Mouse (Mus musculus) embryonic facial prominence, embryonic 11.5 days (tissue): ENCODE results near the gene Cops3. TPM values are rescaled to one million over a fixed set of nuclear protein-coding genes. Genes with fewer than 3 reads are reported as not detected.
A peak's percentile ranks its signal among the peaks of the same experiment; 100 is the strongest.

ENCODE experiments used
- ATAC-seq: fragments of 200-750 bp; cut with Nextera tagmentation; replicated peaks from 2 replicates; pipeline ENCODE4 v1.8.0; 2017; ENCODE audit warnings: low read depth; ENCODE audit not compliant: insufficient number of reproducible peaks, low FRiP score, low TSS enrichment
- DNase-seq: peaks from one replicate; pipeline ENCODE4 v3.0.0-alpha.2; 2015; ENCODE audit warnings: low spot score
- H3K27ac ChIP-seq: fragments of 300-500 bp; sonication (generic); replicated peaks from 2 replicates; pipeline ENCODE4 v1.5.1; 2014; ENCODE audit warnings: mild to moderate bottlenecking, low read depth, low read length, control low read depth
- H3K27me3 ChIP-seq: fragments of 300-500 bp; sonication (generic); 2 replicates; pipeline ENCODE4 v1.6.1; 2014; ENCODE audit warnings: mild to moderate bottlenecking, low read length, moderate library complexity, mixed read lengths; ENCODE audit not compliant: control insufficient read depth, insufficient read depth
- H3K36me3 ChIP-seq: fragments of 300-500 bp; sonication (generic); replicated peaks from 2 replicates; pipeline ENCODE4 v1.6.1; 2014; ENCODE audit warnings: low read depth, mild to moderate bottlenecking, low read length, moderate library complexity, mixed read lengths; ENCODE audit not compliant: control insufficient read depth, insufficient read depth
- H3K4me1 ChIP-seq: fragments of 300-500 bp; sonication (generic); 2 replicates; pipeline ENCODE4 v1.6.1; 2014; ENCODE audit warnings: low read length, mixed read lengths; ENCODE audit not compliant: control insufficient read depth, insufficient read depth
- H3K4me2 ChIP-seq: fragments of 300-500 bp; sonication (generic); 2 replicates; pipeline ENCODE4 v1.6.1; 2014; ENCODE audit warnings: low read depth, mild to moderate bottlenecking, control low read depth, low read length, moderate library complexity
- H3K4me3 ChIP-seq: fragments of 300-500 bp; sonication (generic); 2 replicates; pipeline ENCODE4 v1.5.1; 2014; ENCODE audit warnings: low read depth, low read length, control low read depth
- H3K9ac ChIP-seq: fragments of 300-500 bp; sonication (generic); replicated peaks from 2 replicates; pipeline ENCODE4 v1.6.1; 2014; ENCODE audit warnings: mild to moderate bottlenecking, control low read depth, low read length
- H3K9me3 ChIP-seq: fragments of 300-500 bp; sonication (generic); replicated peaks from 2 replicates; pipeline ENCODE4 v1.6.1; 2016; ENCODE audit warnings: mild to moderate bottlenecking, low read length, inconsistent platforms, mixed read lengths; ENCODE audit not compliant: control insufficient read depth
- WGBS: fragments of 180-500 bp; shearing (Covaris S2); extraction: QIAGEN DNeasy Blood & Tissue Kit; methylation state at CpG from one replicate; pipeline ENCODE4 v1.1.7; 2014; 5-methylcytosine and 5-hydroxymethylcytosine counted together
- polyA plus RNA-seq: library from polyadenylated mRNA; unstranded; fragments of >200 nt; fragmentation: Nextera tagmentation; extraction: Ambion mirVana; gene quantifications from 2 replicates; pipeline ENCODE4 v1.2.1, GENCODE M21; 2014

The Cops3 gene
- polyA plus RNA-seq, 1 experiment from 2014 or later = 239 TPM

GRCm38 (mm10) chr11:59801881-59802280, 37.8 kb downstream of the Cops3 start:
- ATAC-seq (no peak), DNase-seq (no peak)
- Histone ChIP-seq H3K9ac (no peak overlapping the region), H3K4me2 (no peak overlapping the region), H3K9me3 (no peaks in the 10 kb centered on the region), H3K4me3 (no peak overlapping the region), H3K27ac (no peak overlapping the region), H3K27me3 (no peaks in the 10 kb centered on the region), H3K4me1 (no peaks in the 10 kb centered on the region), H3K36me3 (peaks cover 20% of the 10 kb centered on the region)
- WGBS = 96% methylated on average over 8 of the region's 8 CpGs

DNA sequence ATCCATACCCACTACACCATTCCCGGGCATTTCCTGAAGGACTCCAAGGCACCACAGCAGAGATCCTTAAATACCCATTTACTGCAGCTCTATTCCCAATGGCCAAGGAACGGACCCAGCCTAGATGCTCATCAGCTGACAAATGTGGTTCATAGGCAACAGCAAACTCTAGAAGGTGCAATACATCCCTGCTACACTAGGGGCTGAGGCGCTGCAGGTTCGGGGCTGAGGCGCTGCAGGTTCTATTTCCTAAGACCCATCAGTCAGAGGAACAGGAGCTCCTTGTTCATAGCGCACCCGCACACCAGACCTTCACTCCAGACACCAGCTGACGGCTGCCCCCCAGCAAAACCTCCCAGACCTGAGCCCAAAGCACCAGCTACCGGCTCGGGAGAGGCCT, 39.2 kb downstream of the Cops3 start:
- 93% methylated on average over 10 of the region's 10 CpGs for WGBS
- Histone ChIP-seq H3K27ac (no peak overlapping the region), H3K4me1 (no peaks in the 10 kb centered on the region), H3K4me2 (no peak overlapping the region), H3K4me3 (no peak overlapping the region), H3K9ac (no peak overlapping the region), H3K36me3 (peaks cover 20% of the 10 kb centered on the region), H3K9me3 (no peaks in the 10 kb centered on the region), H3K27me3 (no peaks in the 10 kb centered on the region)
- DNase-seq = no peak
- ATAC-seq = no peak

- no peak overlapping the region for H3K4me3 ChIP-seq
- WGBS = 91% methylated on average over 6 of the region's 6 CpGs
- no peak overlapping the region for H3K27ac ChIP-seq
- H3K4me1 ChIP-seq = no peaks in the 10 kb centered on the region
- no peak overlapping the region for H3K4me2 ChIP-seq
- H3K36me3 ChIP-seq = peaks cover 10% of the 10 kb centered on the region
- H3K9ac ChIP-seq = no peak overlapping the region
- ATAC-seq (no peak), DNase-seq (no peak)
- no peaks in the 10 kb centered on the region for H3K9me3 ChIP-seq
- no peaks in the 10 kb centered on the region for H3K27me3 ChIP-seq
Observed at GRCm38 (mm10) chr11:59793390-59793789, 46.2 kb downstream of the Cops3 start.

DNA sequence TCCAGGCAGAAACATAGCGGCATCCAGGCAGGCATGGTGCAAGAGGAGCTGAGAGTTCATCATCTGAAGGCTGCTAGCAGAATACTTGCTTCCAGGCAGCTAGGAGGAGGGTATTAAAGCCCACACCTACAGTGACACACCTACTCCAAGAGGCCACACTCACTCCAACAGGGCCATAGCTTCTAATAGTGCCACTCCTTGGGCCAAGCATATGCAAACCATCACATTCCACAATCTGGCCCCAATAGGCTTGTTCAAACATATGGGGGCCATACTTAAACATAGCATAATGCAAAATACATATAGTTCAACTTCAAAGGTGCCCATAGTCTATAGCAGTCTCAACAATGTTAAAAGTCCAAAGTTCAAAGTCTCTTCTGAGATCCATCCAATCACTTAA, 50.3 kb downstream of the Cops3 start:
- H3K27ac ChIP-seq = no peak overlapping the region
- H3K9me3 ChIP-seq = no peaks in the 10 kb centered on the region
- H3K4me3 ChIP-seq = no peak overlapping the region
- ATAC-seq (no peak), DNase-seq (no peak)
- 95% methylated on average over 1 of the region's 1 CpGs for WGBS
- H3K36me3 ChIP-seq = peaks cover 6% of the 10 kb centered on the region
- H3K4me1 ChIP-seq = no peaks in the 10 kb centered on the region
- H3K27me3 ChIP-seq = no peaks in the 10 kb centered on the region
- no peak overlapping the region for H3K4me2 ChIP-seq
- H3K9ac ChIP-seq = no peak overlapping the region

GRCm38 (mm10) chr11:59787199-59787781, 52.3 kb downstream of the Cops3 start, which contains the start of gene Pld6:
Gene Pld6 (minus strand): TSS chr11:59787645.
- DNase-seq (peak; percentile 78), ATAC-seq (peak; percentile 69; the same call in 1 of the 2 replicates)
- Histone ChIP-seq H3K27me3 (no peaks in the 10 kb centered on the region), H3K27ac (no peak within 1 kb of the TSS), H3K9me3 (no peaks in the 10 kb centered on the region), H3K36me3 (peaks cover 4% of the 10 kb centered on the region), H3K4me2 (peak within 1 kb of the TSS; percentile 90), H3K4me3 (peak within 1 kb of the TSS; percentile 43), H3K9ac (peak within 1 kb of the TSS; percentile 57), H3K4me1 (no peaks in the 10 kb centered on the region)
- WGBS = under 1% methylated on average over 41 of the region's 51 CpGs

DNA sequence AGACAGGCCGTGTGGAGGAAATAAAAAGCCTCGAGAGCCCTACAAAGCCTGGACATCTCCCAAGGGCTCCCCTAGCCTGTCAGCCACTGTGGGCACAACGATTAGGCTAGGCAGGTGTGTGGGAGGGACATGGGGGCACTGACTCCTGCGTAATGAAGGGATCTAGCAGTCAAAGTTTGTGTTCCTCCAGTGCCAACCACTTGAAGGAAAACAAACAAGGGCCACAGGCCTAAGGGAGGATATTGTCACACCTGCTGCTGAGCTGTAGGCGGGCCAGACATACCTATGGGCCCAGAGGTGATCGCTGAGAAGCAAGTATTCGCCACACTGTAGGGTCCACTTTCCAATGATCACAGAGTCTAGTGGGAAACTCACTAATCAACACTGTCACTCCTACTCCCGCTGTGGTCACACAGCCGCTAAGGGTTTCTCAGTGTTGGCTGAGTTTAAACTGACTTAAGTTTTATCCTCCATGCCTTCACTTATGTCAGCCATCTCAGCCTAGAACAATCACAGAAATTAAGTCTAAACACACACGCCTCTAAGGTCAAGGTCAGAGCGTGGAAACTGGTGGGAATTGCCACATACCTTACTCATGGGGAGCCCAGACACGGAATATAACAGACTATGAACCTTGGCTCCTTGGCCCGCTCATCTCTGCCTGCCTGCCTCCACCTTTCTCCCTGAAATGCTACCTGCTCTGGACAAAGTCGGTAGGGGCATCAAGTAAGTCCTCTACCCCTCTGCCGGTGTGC, 53.0 kb downstream of the Cops3 start:
- H3K4me3 ChIP-seq = peak overlapping the region; percentile 43
- 51% methylated on average over 15 of the region's 15 CpGs for WGBS
- H3K27me3 ChIP-seq = no peaks in the 10 kb centered on the region
- DNase-seq = no peak
- no peak for ATAC-seq
- peak overlapping the region; percentile 90 for H3K4me2 ChIP-seq
- H3K9ac ChIP-seq = peak overlapping the region; percentile 57
- H3K4me1 ChIP-seq = no peaks in the 10 kb centered on the region
- H3K36me3 ChIP-seq = no peaks in the 10 kb centered on the region; the same call in 1 of the 2 replicates
- H3K27ac ChIP-seq = no peak overlapping the region
- H3K9me3 ChIP-seq = no peaks in the 10 kb centered on the region

DNA sequence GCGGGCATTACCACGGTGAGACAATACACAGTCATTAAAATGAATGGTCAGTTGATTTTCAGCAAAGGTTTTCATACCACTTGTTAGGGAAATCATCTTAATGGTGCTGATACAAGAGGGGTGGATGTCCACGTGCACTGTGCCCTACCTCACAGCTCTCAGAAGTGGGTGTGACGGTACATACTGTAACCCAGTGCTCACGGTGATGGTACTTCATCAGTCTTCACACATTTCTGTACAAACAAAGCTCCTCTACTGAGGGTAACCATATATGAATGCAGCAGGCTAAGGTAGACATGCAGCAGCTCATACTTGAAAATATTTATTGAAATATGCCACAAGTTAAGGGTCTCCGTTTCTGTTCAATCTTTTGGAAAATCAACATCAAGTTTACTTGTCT, 56.0 kb downstream of the Cops3 start:
- 90% methylated on average over 6 of the region's 6 CpGs for WGBS
- H3K27me3 ChIP-seq = no peaks in the 10 kb centered on the region
- ATAC-seq (no peak), DNase-seq (no peak)
- no peak overlapping the region for H3K9ac ChIP-seq
- H3K4me3 ChIP-seq = no peak overlapping the region
- H3K4me2 ChIP-seq = no peak overlapping the region
- H3K9me3 ChIP-seq = no peaks in the 10 kb centered on the region
- H3K4me1 ChIP-seq = no peaks in the 10 kb centered on the region
- H3K27ac ChIP-seq = no peak overlapping the region
- H3K36me3 ChIP-seq = no peaks in the 10 kb centered on the region

GRCm38 (mm10) chr11:59782091-59782590, 57.5 kb downstream of the Cops3 start:
- H3K4me3 ChIP-seq = no peak overlapping the region
- no peaks in the 10 kb centered on the region for H3K4me1 ChIP-seq
- no peaks in the 10 kb centered on the region for H3K36me3 ChIP-seq
- no peak overlapping the region for H3K4me2 ChIP-seq
- H3K27me3 ChIP-seq = no peaks in the 10 kb centered on the region
- no peak overlapping the region for H3K9ac ChIP-seq
- WGBS = 71% methylated on average over 7 of the region's 7 CpGs
- ATAC-seq = no peak
- no peaks in the 10 kb centered on the region for H3K9me3 ChIP-seq
- no peak for DNase-seq
- H3K27ac ChIP-seq = no peak overlapping the region
